ENCODE assay signal across 11 mouse cellular contexts in genomic region chr3:107103041-107103440, GRCm38 (mm10). TPM values are rescaled to one million over a fixed set of nuclear protein-coding genes. Genes with fewer than 3 reads are reported as not detected.
DNase-seq lines count a peak whose midpoint lies in the region; ATAC-seq and TF ChIP-seq lines count a peak whose summit lies in the region.
"Had no signal": no experiment of that assay in that cellular context is flagged by ENCODE, and none has a peak within 500 bp of the region (broad histone marks: within the 10 kb centered on the region; RNA-seq: fewer than 3 reads in every experiment).

No protein-coding gene starts in this region.

- no peak overlapping the region for H3K27ac ChIP-seq in limb, embryonic 12.5 days
- no peak overlapping the region for H3K27ac ChIP-seq in limb, embryonic 10.5 days
- no peak overlapping the region for H3K27ac ChIP-seq in hindbrain, embryonic 12.5 days
- H3K27ac ChIP-seq in midbrain, postnatal 0 days (ENCODE audit: low read depth, low read length): peak overlapping the region; percentile 89; the same call in 1 of the 2 replicates
- H3K27ac ChIP-seq: macrophage had no signal

- DNase-seq in cerebellum, postnatal 10 days: no peak
- DNase-seq in limb, embryonic 10.5 days (ENCODE audit: low spot score): no peak
- no peak for DNase-seq in midbrain, postnatal 0 days (ENCODE audit: low spot score)
- no peak for DNase-seq in heart, postnatal 25 days (ENCODE audit: low spot score)
- DNase-seq in layer of hippocampus, adult 9-11 months: no peak

- H3K36me3 ChIP-seq in limb, embryonic 12.5 days: no peaks in the 10 kb centered on the region
- no peaks in the 10 kb centered on the region for H3K36me3 ChIP-seq in limb, embryonic 10.5 days
- no peaks in the 10 kb centered on the region for H3K36me3 ChIP-seq in hindbrain, embryonic 12.5 days
- peaks cover 2% of the 10 kb centered on the region; the same call in 1 of the 2 replicates for H3K36me3 ChIP-seq in midbrain, postnatal 0 days (ENCODE audit: insufficient read depth, low read length)

- peaks cover 73% of the 10 kb centered on the region for H3K27me3 ChIP-seq in limb, embryonic 12.5 days
- peaks cover 72% of the 10 kb centered on the region for H3K27me3 ChIP-seq in limb, embryonic 10.5 days (ENCODE audit: low read depth, poor library complexity, severe bottlenecking)
- peaks cover 45% of the 10 kb centered on the region for H3K27me3 ChIP-seq in hindbrain, embryonic 12.5 days
- no peaks in the 10 kb centered on the region for H3K27me3 ChIP-seq in midbrain, postnatal 0 days (ENCODE audit: insufficient read depth, low read length)

- 0 out of 2 replicates have a peak overlapping the region, but pooled peaks have one; percentile 97 for H3K4me2 ChIP-seq in limb, embryonic 12.5 days
- peak overlapping the region; percentile 79 for H3K4me2 ChIP-seq in hindbrain, embryonic 12.5 days (replicated peaks)
- peak overlapping the region; percentile 86 for H3K4me2 ChIP-seq in midbrain, postnatal 0 days (ENCODE audit: low read depth, low read length, poor library complexity, severe bottlenecking)

- TF ChIP-seq CTCF in midbrain, postnatal 0 days (IDR thresholded peaks at IDR 0.05): no peak

- H3K9ac ChIP-seq in limb, embryonic 12.5 days (replicated peaks): no peak overlapping the region
- 0 out of 2 replicates have a peak overlapping the region, but pooled peaks have one; percentile 71 for H3K9ac ChIP-seq in hindbrain, embryonic 12.5 days
- H3K9ac ChIP-seq in midbrain, postnatal 0 days (replicated peaks; ENCODE audit: low read length, poor library complexity, severe bottlenecking): no peak overlapping the region; the same call in 1 of the 2 replicates

- H3K4me1 ChIP-seq in limb, embryonic 12.5 days (replicated peaks): peaks cover 19% of the 10 kb centered on the region
- peaks cover 21% of the 10 kb centered on the region for H3K4me1 ChIP-seq in limb, embryonic 10.5 days
- peaks cover 9% of the 10 kb centered on the region for H3K4me1 ChIP-seq in hindbrain, embryonic 12.5 days
- H3K4me1 ChIP-seq in midbrain, postnatal 0 days (ENCODE audit: insufficient read depth, low read length): peaks cover 19% of the 10 kb centered on the region

- no peaks in the 10 kb centered on the region for H3K9me3 ChIP-seq in limb, embryonic 12.5 days
- H3K9me3 ChIP-seq in limb, embryonic 10.5 days (replicated peaks): no peaks in the 10 kb centered on the region
- no peaks in the 10 kb centered on the region for H3K9me3 ChIP-seq in hindbrain, embryonic 12.5 days (replicated peaks)
- H3K9me3 ChIP-seq in midbrain, postnatal 0 days (ENCODE audit: low read length): no peaks in the 10 kb centered on the region

- H3K4me3 ChIP-seq in limb, embryonic 12.5 days (replicated peaks): no peak overlapping the region
- no peak overlapping the region for H3K4me3 ChIP-seq in limb, embryonic 10.5 days
- peak overlapping the region; percentile 54; the same call in 1 of the 2 replicates for H3K4me3 ChIP-seq in hindbrain, embryonic 12.5 days
- H3K4me3 ChIP-seq in midbrain, postnatal 0 days (ENCODE audit: low read depth, low read length): peak overlapping the region; percentile 79
- H3K4me3 ChIP-seq: erythroblast, embryonic 14.5 days had no signal

- intact Hi-C loops in heart, postnatal 25 days (cut with DNase I): no loop called here

- 60% methylated on average over 7 of the region's 7 CpGs for WGBS in limb, embryonic 12.5 days
- WGBS in limb, embryonic 10.5 days: 61% methylated on average over 7 of the region's 7 CpGs
- 74% methylated on average over 7 of the region's 7 CpGs for WGBS in hindbrain, embryonic 12.5 days
- WGBS in midbrain, postnatal 0 days: 75% methylated on average over 7 of the region's 7 CpGs

- 0 out of 2 replicates have a peak, but pooled peaks have one; percentile 19 for ATAC-seq in cerebellum, adult (ENCODE audit: insufficient number of reproducible peaks, low FRiP score, low TSS enrichment)
- no peak for ATAC-seq in limb, embryonic 12.5 days (ENCODE audit: insufficient number of reproducible peaks, insufficient read depth, low FRiP score, low TSS enrichment, low read depth)
- no peak for ATAC-seq in hindbrain, embryonic 12.5 days (ENCODE audit: low FRiP score)
- no peak for ATAC-seq in midbrain, postnatal 0 days (ENCODE audit: low FRiP score)

RNA-seq across cellular contexts. Expression of gene Kcna2, which starts 2.1 kb away (rescaled TPM):
- 0.03 and 0.04 TPM in 2 replicates for polyA plus RNA-seq in limb, embryonic 12.5 days (2016; fragmentation: Nextera tagmentation; extraction: Ambion mirVana)
- polyA plus RNA-seq in limb, embryonic 10.5 days (2016; fragmentation: Nextera tagmentation; extraction: Ambion mirVana): 0.03 TPM in 1 of 2 replicates, not detected in the other
- polyA plus RNA-seq in hindbrain, embryonic 12.5 days (2016; fragmentation: Nextera tagmentation; extraction: Ambion mirVana): 0.57 and 0.67 TPM in 2 replicates
- 17.6 and 17.7 TPM in 2 replicates for total RNA-seq in midbrain, postnatal 0 days (2014; rRNA removed)
- polyA plus RNA-seq in midbrain, postnatal 0 days (2015; fragmentation: Nextera tagmentation; extraction: Ambion mirVana): 1.4 and 1.7 TPM in 2 replicates
- 1 to 10 TPM; 1.4 to 2.0 TPM for total RNA-seq in heart, postnatal 25 days (2021)
- total RNA-seq: MEL had no signal

Comparison
In these comparisons a context has a peak if more than half of its experiments do, and no peak if none do; other contexts are left out.
1. H3K4me3 ChIP-seq: peak in hindbrain, embryonic 12.5 days (single experiment) and midbrain, postnatal 0 days (single experiment); none in limb, embryonic 12.5 days (single experiment) and limb, embryonic 10.5 days (single experiment).
2. Peak in every context shown above with its lines, with median percentiles within 50 percentile points of each other: H3K4me2 ChIP-seq.